Mouse (Mus musculus): ENCODE results near the gene Vwa3b.

The Vwa3b gene

GRCm38 (mm10) chr1:37063841-37064240, 37.4 kb downstream of the Vwa3b start:
- no peak for DNase-seq (ENCODE audit: low read depth)

GRCm38 (mm10) chr1:37065658-37066412, 39.4 kb downstream of the Vwa3b start:
- no peak for DNase-seq (ENCODE audit: low read depth)

GRCm38 (mm10) chr1:37075759-37076158, 49.4 kb downstream of the Vwa3b start:
- no peak for DNase-seq (ENCODE audit: low read depth)

GRCm38 (mm10) chr1:37077266-37077665, 50.9 kb downstream of the Vwa3b start:
- no peak for DNase-seq (ENCODE audit: low read depth)

- no peak for DNase-seq (ENCODE audit: low read depth)
These were observed 51.7 kb downstream of the Vwa3b start for GRCm38 (mm10) chr1:37077955-37078549.

GRCm38 (mm10) chr1:37080442-37080841, 54.0 kb downstream of the Vwa3b start:
- no peak for DNase-seq (ENCODE audit: low read depth)

- no peak for DNase-seq (ENCODE audit: low read depth)
These were observed 55.2 kb downstream of the Vwa3b start for GRCm38 (mm10) chr1:37081376-37082214.

- DNase-seq (ENCODE audit: low read depth): no peak
These were observed 55.7 kb downstream of the Vwa3b start for GRCm38 (mm10) chr1:37082215-37082464.

GRCm38 (mm10) chr1:37084075-37084474, 57.7 kb downstream of the Vwa3b start:
- DNase-seq (ENCODE audit: low read depth): no peak

GRCm38 (mm10) chr1:37085171-37085570, 58.8 kb downstream of the Vwa3b start:
- no peak for DNase-seq (ENCODE audit: low read depth)

- no peak for DNase-seq (ENCODE audit: low read depth)
These were observed 62.8 kb downstream of the Vwa3b start for GRCm38 (mm10) chr1:37089191-37089590.

GRCm38 (mm10) chr1:37097382-37098093, 71.1 kb downstream of the Vwa3b start:
- no peak for DNase-seq (ENCODE audit: low read depth)

GRCm38 (mm10) chr1:37098094-37098555, 71.7 kb downstream of the Vwa3b start:
- no peak for DNase-seq (ENCODE audit: low read depth)

GRCm38 (mm10) chr1:37100361-37100760, 74.0 kb downstream of the Vwa3b start:
- no peak for DNase-seq (ENCODE audit: low read depth)

GRCm38 (mm10) chr1:37101016-37101415, 74.6 kb downstream of the Vwa3b start:
- DNase-seq (ENCODE audit: low read depth): no peak

GRCm38 (mm10) chr1:37101717-37102116, 75.3 kb downstream of the Vwa3b start:
- DNase-seq (ENCODE audit: low read depth): no peak

GRCm38 (mm10) chr1:37105194-37105593, 78.8 kb downstream of the Vwa3b start:
- no peak for DNase-seq (ENCODE audit: low read depth)

- no peak for DNase-seq (ENCODE audit: low read depth)
These were observed 87.4 kb downstream of the Vwa3b start for GRCm38 (mm10) chr1:37113781-37114180.

- DNase-seq (ENCODE audit: low read depth): no peak
These were observed 89.5 kb downstream of the Vwa3b start for GRCm38 (mm10) chr1:37115847-37116246.

GRCm38 (mm10) chr1:37116574-37116973, 90.2 kb downstream of the Vwa3b start:
- no peak for DNase-seq (ENCODE audit: low read depth)

GRCm38 (mm10) chr1:37117964-37118363, 91.6 kb downstream of the Vwa3b start:
- DNase-seq (ENCODE audit: low read depth): no peak

GRCm38 (mm10) chr1:37122306-37122705, 95.9 kb downstream of the Vwa3b start:
- DNase-seq (ENCODE audit: low read depth): no peak
